Mouse (Mus musculus) midbrain, embryonic 16.5 days (tissue): Measurements from ENCODE around the gene Pkn1. TPM values are rescaled to one million over a fixed set of nuclear protein-coding genes. Genes with fewer than 3 reads are reported as not detected.

ENCODE experiments used
- ATAC-seq: fragments of 200-750 bp; cut with Nextera tagmentation; 2 replicates; pipeline ENCODE4 v1.8.0; 2017; ENCODE audit warnings: moderate TSS enrichment
- H3K27ac ChIP-seq: fragments of 300-500 bp; sonication (generic); 2 replicates; pipeline ENCODE4 v1.5.1; 2014; ENCODE audit warnings: mild to moderate bottlenecking, low read length, mixed read lengths
- H3K27me3 ChIP-seq: fragments of 300-500 bp; sonication (generic); 2 replicates; pipeline ENCODE4 v1.6.1; 2014; ENCODE audit warnings: low read depth, low read length, mixed read lengths; ENCODE audit not compliant: control insufficient read depth, insufficient read depth
- H3K36me3 ChIP-seq: fragments of 300-500 bp; sonication (generic); 2 replicates; pipeline ENCODE4 v1.6.1; 2014; ENCODE audit warnings: mild to moderate bottlenecking, low read length, moderate library complexity, mixed read lengths; ENCODE audit not compliant: control insufficient read depth, insufficient read depth
- H3K4me1 ChIP-seq: fragments of 300-500 bp; sonication (generic); 2 replicates; pipeline ENCODE4 v1.6.1; 2014; ENCODE audit warnings: mild to moderate bottlenecking, low read length, mixed read lengths; ENCODE audit not compliant: control insufficient read depth, insufficient read depth
- H3K4me2 ChIP-seq: fragments of 300-500 bp; sonication (generic); 2 replicates; pipeline ENCODE4 v1.6.1; 2014; ENCODE audit warnings: mild to moderate bottlenecking, low read length, mixed read lengths
- H3K4me3 ChIP-seq: fragments of 300-500 bp; sonication (generic); 2 replicates; pipeline ENCODE4 v1.5.1; 2014; ENCODE audit warnings: low read depth, mild to moderate bottlenecking, low read length, moderate library complexity, mixed read lengths
- H3K9ac ChIP-seq: fragments of 300-500 bp; sonication (generic); 2 replicates; pipeline ENCODE4 v1.6.1; 2014; ENCODE audit warnings: low read depth, low read length, mixed read lengths
- H3K9me3 ChIP-seq: fragments of 300-500 bp; sonication (generic); replicated peaks from 2 replicates; pipeline ENCODE4 v1.6.1; 2014; ENCODE audit warnings: mild to moderate bottlenecking, low read length, mixed read lengths; ENCODE audit not compliant: control insufficient read depth, poor library complexity, severe bottlenecking
- WGBS: fragments of 180-500 bp; shearing (Covaris S2); extraction: QIAGEN DNeasy Blood & Tissue Kit; methylation state at CpG from one replicate; pipeline ENCODE4 v1.1.7; 2014; 5-methylcytosine and 5-hydroxymethylcytosine counted together
- polyA plus RNA-seq: library from polyadenylated mRNA; unstranded; fragments of >200 nt; fragmentation: Nextera tagmentation; extraction: Ambion mirVana; gene quantifications from 2 replicates; pipeline ENCODE4 v1.2.1, GENCODE M21; 2015

Pkn1 gene
- polyA plus RNA-seq, 1 experiment from 2014 or later: 27.4 TPM

DNA sequence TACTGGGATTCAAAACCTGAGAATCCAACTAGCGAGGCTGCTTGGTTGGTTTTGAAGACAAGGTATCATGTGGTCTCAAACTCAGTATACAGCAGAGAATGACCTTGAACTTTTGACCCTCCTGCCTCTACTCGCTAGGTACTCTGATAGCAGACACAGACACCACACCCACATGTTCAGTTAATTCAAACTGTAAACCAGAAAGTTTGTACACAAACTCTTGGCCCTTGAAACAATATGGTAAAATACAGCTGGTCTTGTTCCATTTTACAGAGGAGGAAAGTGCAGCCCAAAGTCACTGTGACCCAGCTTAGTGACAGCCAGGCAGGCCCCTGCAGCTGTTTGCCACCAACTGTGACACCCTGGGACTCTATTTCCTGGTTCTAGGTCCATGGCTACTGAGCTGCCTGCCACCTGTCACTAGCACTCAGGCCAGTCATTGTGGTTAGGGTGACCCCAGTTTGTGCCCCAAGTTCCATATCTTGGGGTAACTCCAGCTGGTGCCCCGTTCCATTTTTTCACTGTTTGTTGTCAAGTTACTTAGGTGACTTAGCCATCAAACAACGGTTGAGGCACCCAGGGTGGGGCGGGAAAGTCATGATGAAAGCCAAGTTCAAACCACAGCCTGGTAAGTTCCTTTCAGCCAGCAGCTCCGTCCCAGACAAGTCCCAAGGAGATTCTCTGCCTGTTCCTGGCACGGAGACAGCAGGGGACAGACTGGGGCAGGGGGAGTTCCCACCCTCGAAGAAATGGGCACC, 40.9 kb upstream of the Pkn1 start:
- Histone ChIP-seq H3K4me3 (no peak overlapping the region), H3K9me3 (no peaks in the 10 kb centered on the region), H3K27me3 (peaks cover 21% of the 10 kb centered on the region), H3K27ac (no peak overlapping the region), H3K4me1 (peaks cover 4% of the 10 kb centered on the region; the same call in 1 of the 2 replicates), H3K36me3 (no peaks in the 10 kb centered on the region), H3K9ac (no peak overlapping the region), H3K4me2 (peak overlapping the region; percentile 90; the same call in 1 of the 2 replicates)
- ATAC-seq: no peak
- 48% methylated on average over 8 of the region's 8 CpGs for WGBS

DNA sequence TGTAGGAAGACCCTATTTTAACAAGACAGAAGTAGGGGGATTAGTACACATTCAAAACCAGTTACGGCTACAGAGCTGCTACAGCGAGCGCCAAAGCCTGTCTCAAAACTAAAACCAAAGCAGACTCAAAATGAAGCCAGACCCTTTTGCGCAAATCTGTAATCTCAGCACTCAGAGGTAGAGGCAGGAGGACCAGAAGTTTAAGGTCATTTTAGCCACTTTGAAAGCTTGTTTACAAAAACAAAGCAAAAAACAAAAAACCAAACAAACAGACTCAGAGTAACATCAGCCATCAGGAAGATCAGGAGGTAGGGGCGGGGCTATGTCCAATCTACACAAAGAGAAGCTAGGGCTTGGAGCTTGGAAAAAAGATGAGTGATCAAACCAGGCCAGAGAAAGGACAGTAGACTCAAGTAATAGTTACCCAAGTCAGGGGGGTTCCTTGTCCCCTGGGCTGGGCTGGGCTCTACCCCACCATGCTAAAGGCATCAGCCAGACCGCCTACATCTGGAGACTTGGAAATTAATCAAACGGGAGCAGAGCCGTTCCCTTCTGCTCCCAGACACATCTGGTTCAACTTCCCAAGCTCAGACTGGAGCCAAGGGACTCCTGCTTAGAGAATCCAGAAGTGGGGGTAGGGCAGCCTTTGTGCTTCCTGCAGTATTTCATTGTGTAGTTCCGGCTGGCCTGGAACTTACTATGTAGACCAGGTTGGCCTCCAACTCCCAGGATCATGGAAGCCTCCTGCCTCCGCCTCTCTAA, 40.2 kb upstream of the Pkn1 start:
- no peak for ATAC-seq
- Histone ChIP-seq H3K4me2 (peak overlapping the region; percentile 21; the same call in 1 of the 2 replicates), H3K9me3 (no peaks in the 10 kb centered on the region), H3K27me3 (peaks cover 21% of the 10 kb centered on the region), H3K27ac (no peak overlapping the region), H3K36me3 (no peaks in the 10 kb centered on the region), H3K4me3 (no peak overlapping the region), H3K9ac (no peak overlapping the region), H3K4me1 (peaks cover 4% of the 10 kb centered on the region; the same call in 1 of the 2 replicates)
- 76% methylated on average over 10 of the region's 10 CpGs for WGBS

DNA sequence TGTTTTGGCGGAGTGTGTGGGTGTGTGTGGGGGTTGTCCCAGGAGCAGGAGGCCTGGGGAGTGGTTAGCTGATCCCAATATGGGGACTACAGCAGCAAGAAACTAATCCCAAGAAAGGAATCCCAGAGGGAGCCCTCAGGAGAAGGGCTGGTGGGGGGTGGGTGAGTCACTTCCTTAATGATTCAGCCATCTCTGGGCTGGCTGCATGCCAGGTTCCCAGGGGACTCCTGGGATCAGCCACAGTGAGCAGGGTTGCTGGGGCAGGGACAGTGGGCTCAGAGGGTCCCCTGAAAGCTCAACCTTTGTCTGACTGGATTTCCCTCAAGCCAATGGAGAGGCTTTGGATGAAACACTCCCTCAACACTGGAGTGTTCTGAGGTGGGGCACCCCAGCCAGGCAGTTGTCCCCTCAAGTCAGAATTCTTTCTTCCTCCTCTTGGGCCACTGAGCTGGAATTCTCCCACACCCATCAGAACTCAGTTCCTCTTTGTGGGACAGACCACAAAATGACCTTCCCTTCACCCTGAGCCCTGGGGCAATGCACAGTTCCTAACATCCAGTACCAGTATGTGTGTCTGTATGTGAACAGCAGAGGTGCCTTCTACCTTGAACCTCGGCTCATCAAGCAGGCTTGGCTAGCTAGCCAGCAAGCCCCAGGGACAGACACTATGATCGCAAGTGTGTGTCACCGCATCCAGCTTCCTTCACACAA, 39.0 kb upstream of the Pkn1 start:
- ATAC-seq: no peak
- Histone ChIP-seq H3K9me3 (no peaks in the 10 kb centered on the region), H3K4me2 (no peak overlapping the region)

DNA sequence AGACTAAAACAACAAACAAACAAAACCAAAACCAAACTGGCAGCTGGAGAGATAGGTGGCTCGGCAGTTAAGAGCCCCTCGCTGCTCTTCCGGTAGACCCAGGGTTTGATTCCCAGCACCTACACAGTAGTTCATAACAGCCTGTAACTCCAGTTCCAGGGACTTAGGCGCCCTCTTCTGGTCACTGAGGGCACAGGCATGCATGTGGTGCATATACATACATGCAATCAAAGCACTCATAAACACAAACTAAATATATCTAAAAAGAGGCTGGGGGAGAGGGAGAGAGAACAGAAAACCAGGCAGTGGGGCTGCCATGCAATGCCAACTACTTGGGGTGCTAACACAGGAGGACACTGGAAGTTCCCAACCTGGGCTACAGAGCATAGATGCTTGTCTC, 38.4 kb upstream of the Pkn1 start:
- H3K4me2 ChIP-seq: no peak overlapping the region
- no peak overlapping the region for H3K27ac ChIP-seq
- WGBS: 88% methylated on average over 4 of the region's 4 CpGs
- no peak overlapping the region for H3K9ac ChIP-seq
- no peak overlapping the region for H3K4me3 ChIP-seq
- ATAC-seq: no peak
- H3K36me3 ChIP-seq: no peaks in the 10 kb centered on the region
- no peaks in the 10 kb centered on the region for H3K9me3 ChIP-seq
- peaks cover 21% of the 10 kb centered on the region for H3K27me3 ChIP-seq
- H3K4me1 ChIP-seq: peaks cover 4% of the 10 kb centered on the region; the same call in 1 of the 2 replicates

More for the DNA sequence above, 39.0 kb upstream of the Pkn1 start:
- no peak overlapping the region for H3K9ac ChIP-seq
- H3K27ac ChIP-seq: no peak overlapping the region
- H3K36me3 ChIP-seq: no peaks in the 10 kb centered on the region
- WGBS: 74% methylated on average over 4 of the region's 4 CpGs
- peaks cover 4% of the 10 kb centered on the region; the same call in 1 of the 2 replicates for H3K4me1 ChIP-seq
- peaks cover 21% of the 10 kb centered on the region for H3K27me3 ChIP-seq
- no peak overlapping the region for H3K4me3 ChIP-seq

DNA sequence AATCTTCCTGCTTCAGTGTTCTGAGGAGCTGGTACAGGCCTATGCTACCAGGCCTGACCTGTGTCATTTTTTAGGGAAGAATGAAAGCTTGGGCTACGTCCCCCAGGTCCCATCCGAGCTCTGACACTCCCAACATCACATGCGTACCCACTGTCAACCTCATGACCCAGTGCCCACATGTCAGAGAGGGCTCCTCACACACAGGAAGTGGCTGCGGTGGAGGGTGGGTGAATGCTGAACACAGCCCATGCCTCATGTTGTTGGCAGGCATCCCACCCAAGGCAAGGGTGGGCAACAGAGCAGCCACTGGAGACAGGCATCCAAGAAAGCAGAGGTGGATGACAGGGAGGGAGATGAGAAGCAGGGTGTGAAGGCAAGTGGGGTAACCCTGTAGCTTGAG, 37.7 kb upstream of the Pkn1 start:
- H3K9me3 ChIP-seq: no peaks in the 10 kb centered on the region
- no peaks in the 10 kb centered on the region for H3K36me3 ChIP-seq
- peaks cover 4% of the 10 kb centered on the region; the same call in 1 of the 2 replicates for H3K4me1 ChIP-seq
- peaks cover 18% of the 10 kb centered on the region for H3K27me3 ChIP-seq
- 96% methylated on average over 4 of the region's 4 CpGs for WGBS
- no peak overlapping the region for H3K9ac ChIP-seq
- H3K4me3 ChIP-seq: no peak overlapping the region
- H3K27ac ChIP-seq: no peak overlapping the region
- H3K4me2 ChIP-seq: no peak overlapping the region
- no peak for ATAC-seq

DNA sequence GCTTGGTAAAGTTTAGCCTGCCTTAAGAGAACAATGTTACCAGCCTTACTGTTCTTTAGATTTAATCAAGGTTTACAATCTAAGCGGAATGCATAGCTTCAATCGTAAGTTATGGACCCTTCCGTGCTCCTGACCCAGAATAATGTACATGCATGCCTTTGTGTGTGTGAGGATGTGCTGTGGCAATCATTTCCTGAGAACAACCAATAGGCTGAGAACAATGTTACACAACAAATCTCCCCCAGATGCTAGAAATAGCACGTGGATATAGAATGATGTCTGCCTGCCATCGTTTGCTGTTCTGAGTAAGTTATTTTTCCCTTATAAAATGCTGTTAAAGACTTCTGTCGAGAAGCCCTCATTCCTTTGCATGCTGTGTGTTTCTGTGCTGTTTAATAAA, 33.9 kb upstream of the Pkn1 start:
- no peak overlapping the region for H3K27ac ChIP-seq
- WGBS: 86% methylated on average over 6 of the region's 6 CpGs

DNA sequence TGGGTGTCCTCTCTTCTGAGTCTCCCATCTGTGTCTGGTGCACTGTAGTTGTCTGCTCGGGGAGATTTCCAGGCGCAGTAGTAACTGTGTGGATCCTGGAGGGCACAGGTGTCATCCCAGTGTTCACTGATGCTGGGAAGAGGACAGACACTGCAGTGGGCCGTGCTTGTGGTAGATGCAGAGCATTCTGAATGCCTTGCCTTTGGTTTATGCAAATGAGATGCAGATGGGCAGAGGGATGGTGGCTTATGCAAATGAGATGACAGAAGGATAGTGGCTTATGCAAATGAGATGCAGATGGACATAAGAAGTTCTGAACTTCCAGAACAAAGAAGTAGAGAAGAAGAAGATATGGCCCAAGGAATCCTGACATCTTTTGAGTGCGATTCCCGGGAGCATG, 32.9 kb upstream of the Pkn1 start:
- no peak overlapping the region for H3K4me3 ChIP-seq
- H3K4me1 ChIP-seq: no peaks in the 10 kb centered on the region
- no peak overlapping the region for H3K4me2 ChIP-seq
- ATAC-seq: no peak
- H3K27me3 ChIP-seq: no peaks in the 10 kb centered on the region
- H3K27ac ChIP-seq: no peak overlapping the region
- 64% methylated on average over 5 of the region's 5 CpGs for WGBS
- no peaks in the 10 kb centered on the region for H3K9me3 ChIP-seq
- no peak overlapping the region for H3K9ac ChIP-seq
- H3K36me3 ChIP-seq: no peaks in the 10 kb centered on the region

More for the DNA sequence above, 33.9 kb upstream of the Pkn1 start:
- no peaks in the 10 kb centered on the region for H3K9me3 ChIP-seq
- H3K9ac ChIP-seq: no peak overlapping the region
- H3K27me3 ChIP-seq: no peaks in the 10 kb centered on the region
- H3K4me1 ChIP-seq: no peaks in the 10 kb centered on the region
- no peak for ATAC-seq
- no peak overlapping the region for H3K4me2 ChIP-seq
- no peaks in the 10 kb centered on the region for H3K36me3 ChIP-seq
- H3K4me3 ChIP-seq: no peak overlapping the region

DNA sequence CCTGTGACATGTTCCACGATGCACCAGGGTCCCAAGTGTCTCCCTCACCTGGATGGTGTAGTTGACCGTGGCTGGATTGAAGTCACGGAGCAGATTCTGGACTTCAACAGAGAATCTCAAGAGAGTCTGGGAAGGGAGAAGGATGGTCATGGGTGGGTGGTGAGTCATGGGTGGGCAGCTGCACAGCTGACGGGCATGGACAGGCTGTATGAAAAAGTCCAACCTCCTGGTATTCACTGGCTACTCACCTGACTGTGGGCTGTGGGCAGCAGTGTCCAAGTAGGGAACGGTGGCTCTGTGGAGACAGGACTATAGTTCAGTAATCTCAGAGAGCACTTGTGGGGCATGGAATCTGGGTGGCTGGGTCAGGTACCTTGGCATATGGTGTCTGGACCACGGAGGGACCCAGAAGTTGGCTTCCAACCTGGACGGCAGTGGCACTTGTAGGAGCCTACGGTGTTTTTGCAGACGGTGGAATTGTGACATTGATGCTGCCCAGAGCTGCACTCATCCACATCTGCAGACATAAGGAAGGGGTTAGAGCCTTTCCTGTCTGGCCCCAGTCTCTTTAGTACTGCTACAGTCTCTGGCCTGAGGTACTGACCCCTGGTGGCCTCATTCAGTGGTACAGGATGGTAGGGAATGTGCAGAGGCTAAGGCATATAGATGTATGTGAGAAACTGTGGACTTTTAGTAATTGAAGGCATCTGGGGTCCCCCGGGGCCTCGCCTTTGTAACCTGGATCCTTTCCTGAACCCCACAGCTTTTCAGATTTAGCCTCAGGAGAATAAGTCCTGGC, 30.2 kb upstream of the Pkn1 start:
- H3K4me2 ChIP-seq: no peak overlapping the region
- H3K4me3 ChIP-seq: no peak overlapping the region
- H3K4me1 ChIP-seq: no peaks in the 10 kb centered on the region
- 84% methylated on average over 11 of the region's 11 CpGs for WGBS
- peaks cover 6% of the 10 kb centered on the region for H3K36me3 ChIP-seq
- H3K9me3 ChIP-seq: no peaks in the 10 kb centered on the region
- H3K27ac ChIP-seq: no peak overlapping the region
- H3K9ac ChIP-seq: no peak overlapping the region
- no peak for ATAC-seq
- no peaks in the 10 kb centered on the region for H3K27me3 ChIP-seq
